Mouse (Mus musculus) naive thymus-derived CD4-positive, alpha-beta T cell, adult 2 months (primary cell): Measurements from ENCODE around the gene Fam168a.

Experiments
- DNase-seq: peaks from one replicate; pipeline ENCODE4 v3.0.0-alpha.2; 2011; ENCODE audit warnings: low read depth

Gene Fam168a

GRCm38 (mm10) chr7:100780192-100780591 lies 73.8 kb downstream of the Fam168a start:
- no peak for DNase-seq

GRCm38 (mm10) chr7:100784650-100785049 lies 78.2 kb downstream of the Fam168a start:
- no peak for DNase-seq

GRCm38 (mm10) chr7:100785426-100785825 lies 79.0 kb downstream of the Fam168a start:
- no peak for DNase-seq

GRCm38 (mm10) chr7:100786078-100786477 lies 79.6 kb downstream of the Fam168a start:
- no peak for DNase-seq

- no peak for DNase-seq
These were observed 81.9 kb downstream of the Fam168a start for GRCm38 (mm10) chr7:100788291-100788690.

- peak; percentile 46 for DNase-seq
These were observed 92.4 kb downstream of the Fam168a start for GRCm38 (mm10) chr7:100798810-100799209.

GRCm38 (mm10) chr7:100805391-100805790 lies 99.0 kb downstream of the Fam168a start:
- DNase-seq, result no peak

- DNase-seq, result no peak
These were observed 105.5 kb downstream of the Fam168a start for GRCm38 (mm10) chr7:100811912-100812311.

GRCm38 (mm10) chr7:100812641-100813040 lies 106.2 kb downstream of the Fam168a start:
- no peak for DNase-seq

GRCm38 (mm10) chr7:100815900-100816570 lies 109.6 kb downstream of the Fam168a start:
- no peak for DNase-seq

GRCm38 (mm10) chr7:100816759-100817441 lies 110.5 kb downstream of the Fam168a start:
- no peak for DNase-seq

- no peak for DNase-seq
These were observed 111.0 kb downstream of the Fam168a start for GRCm38 (mm10) chr7:100817442-100817760.

GRCm38 (mm10) chr7:100818401-100819064 lies 112.1 kb downstream of the Fam168a start:
- peak; percentile 13 for DNase-seq

- DNase-seq, result no peak
These were observed 118.2 kb downstream of the Fam168a start for GRCm38 (mm10) chr7:100824661-100825060.

GRCm38 (mm10) chr7:100828549-100828948 lies 122.1 kb downstream of the Fam168a start:
- DNase-seq, result no peak

GRCm38 (mm10) chr7:100833859-100834258 lies 127.4 kb downstream of the Fam168a start:
- DNase-seq, result no peak

- no peak for DNase-seq
These were observed 128.7 kb downstream of the Fam168a start for GRCm38 (mm10) chr7:100835168-100835567.

GRCm38 (mm10) chr7:100835711-100836110 lies 129.3 kb downstream of the Fam168a start:
- no peak for DNase-seq

GRCm38 (mm10) chr7:100836657-100837056 lies 130.2 kb downstream of the Fam168a start:
- DNase-seq, result no peak

- no peak for DNase-seq
These were observed 131.3 kb downstream of the Fam168a start for GRCm38 (mm10) chr7:100837701-100838100.

- no peak for DNase-seq
These were observed 133.4 kb downstream of the Fam168a start for GRCm38 (mm10) chr7:100839632-100840402.

GRCm38 (mm10) chr7:100840906-100841305 lies 134.5 kb downstream of the Fam168a start:
- DNase-seq, result no peak
